Mouse (Mus musculus) heart, adult 2 months (tissue): ENCODE results near the gene Parp16.

ENCODE experiments used
- CTCF ChIP-seq: fragments of 200-600 bp; IDR thresholded peaks from 2 replicates; pipeline ENCODE4 v1.8.1; 2022; ENCODE audit warnings: antibody characterized with exemption, mild to moderate bottlenecking, moderate library complexity
- EP300 ChIP-seq: fragments of 200-500 bp; IDR thresholded peaks from 2 replicates; pipeline ENCODE4 v1.6.1; 2011; ENCODE audit warnings: low read depth, low read length, control low read depth; ENCODE audit not compliant: insufficient read depth
- POLR2A ChIP-seq: fragments of 200-500 bp; IDR thresholded peaks from 2 replicates; pipeline ENCODE4 v1.6.1; 2011; ENCODE audit warnings: mild to moderate bottlenecking, low read depth, low read length, control low read depth; ENCODE audit not compliant: insufficient read depth

DNA sequence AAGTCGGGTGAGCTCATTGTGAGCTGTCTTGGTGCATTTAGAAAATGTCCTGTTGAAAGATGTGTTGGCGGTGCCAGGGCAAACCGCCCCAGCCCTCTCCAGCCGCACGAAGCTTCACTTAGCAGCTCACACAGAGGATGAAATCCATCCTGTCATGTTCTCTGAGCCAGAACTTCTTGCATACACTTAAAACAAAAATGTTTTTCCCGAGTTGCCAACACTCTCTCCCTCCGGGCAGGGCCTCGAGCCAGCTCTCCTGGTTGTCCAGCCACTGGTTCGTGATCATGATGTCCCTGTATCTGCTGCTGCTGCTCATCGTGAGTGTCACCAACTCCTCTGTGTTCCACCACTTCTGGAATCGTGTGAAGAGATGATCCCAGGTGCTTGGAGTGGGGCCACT is 42.5 kb downstream of the Parp16 start:
- no peak for TF ChIP-seq POLR2A
- no peak for TF ChIP-seq CTCF
- TF ChIP-seq EP300, result no peak
